Mouse (Mus musculus): Measurements from ENCODE around the gene Nuak2. TPM values are rescaled to one million over a fixed set of nuclear protein-coding genes. Genes with fewer than 3 reads are reported as not detected.

Nuak2 gene
- total and polyA plus RNA-seq, 2 experiments from 2014 or later: 4.4 to 6.8 TPM

DNA sequence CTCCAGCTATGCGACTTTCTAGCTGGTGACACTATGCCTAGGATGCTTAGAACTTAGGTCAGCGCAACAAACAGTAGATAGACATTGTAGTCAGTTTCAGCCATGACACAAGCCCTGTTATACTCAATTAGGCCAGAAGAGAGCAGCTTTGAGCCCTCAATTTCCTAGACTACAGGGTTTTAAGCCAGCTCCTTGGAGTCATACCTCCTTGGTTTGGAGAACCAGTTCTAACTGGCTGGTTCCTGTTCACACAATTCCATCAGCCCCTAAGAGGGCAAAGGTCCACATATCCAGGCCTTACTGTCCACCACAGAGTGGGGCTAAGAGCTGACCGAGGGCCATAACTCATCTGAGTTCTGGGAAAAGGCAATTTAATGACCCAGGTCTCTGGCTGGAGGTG is 3.2 kb upstream of the Nuak2 start:
- Histone ChIP-seq H3K9ac (no peak overlapping the region), H3K4me3 (ENCODE audit: low read depth, low read length) (no peak overlapping the region), H3K36me3 (ENCODE audit: insufficient read depth) (no peaks in the 10 kb centered on the region), H3K4me1 (ENCODE audit: insufficient read depth) (peaks cover 14% of the 10 kb centered on the region), H3K9me3 (ENCODE audit: low read length) (no peaks in the 10 kb centered on the region), H3K4me2 (ENCODE audit: low read depth) (no peak overlapping the region), H3K27me3 (ENCODE audit: insufficient read depth, low read length) (no peaks in the 10 kb centered on the region), H3K27ac (ENCODE audit: low read depth, low read length) (no peak overlapping the region)
- DNase-seq (peak; percentile 77), ATAC-seq (peak; percentile 61)
- 56% methylated on average over 3 of the region's 3 CpGs for WGBS
- peak; percentile 77 for TF ChIP-seq CTCF (IDR thresholded peaks at IDR 0.05; ENCODE audit: low read depth)

DNA sequence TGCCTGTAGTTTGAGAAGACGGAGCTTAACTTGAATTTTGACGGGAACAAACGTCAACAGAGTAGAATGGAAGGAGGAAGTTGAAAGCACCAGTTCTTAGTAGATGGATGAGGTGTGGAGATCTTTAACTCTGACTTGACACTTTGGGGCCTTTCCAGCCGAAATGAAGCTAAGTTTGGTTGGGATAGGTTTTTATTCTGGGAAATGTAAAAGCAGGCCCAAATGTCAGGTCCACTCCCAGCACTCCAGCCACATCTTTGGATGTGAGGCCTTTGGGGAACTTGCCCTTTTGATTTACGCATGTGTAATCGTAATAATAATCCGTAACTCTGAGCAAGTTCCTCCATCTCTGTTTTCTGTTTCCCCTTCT is 684 bp downstream of the Nuak2 start:
- Histone ChIP-seq H3K9me3 (ENCODE audit: low read length) (no peaks in the 10 kb centered on the region), H3K4me3 (ENCODE audit: low read depth, low read length) (peak overlapping the region; percentile 63), H3K36me3 (ENCODE audit: insufficient read depth) (no peaks in the 10 kb centered on the region), H3K4me1 (ENCODE audit: insufficient read depth) (peaks cover 31% of the 10 kb centered on the region), H3K9ac (peak overlapping the region; percentile 66), H3K4me2 (ENCODE audit: low read depth) (peak overlapping the region; percentile 98), H3K27ac (ENCODE audit: low read depth, low read length) (0 out of 2 replicates have a peak overlapping the region, but pooled peaks have one; percentile 64), H3K27me3 (ENCODE audit: insufficient read depth, low read length) (no peaks in the 10 kb centered on the region)
- no peak for TF ChIP-seq CTCF (IDR thresholded peaks at IDR 0.05; ENCODE audit: low read depth)
- WGBS: 13% methylated on average over 7 of the region's 7 CpGs
- DNase-seq (no peak), ATAC-seq (no peak)

DNA sequence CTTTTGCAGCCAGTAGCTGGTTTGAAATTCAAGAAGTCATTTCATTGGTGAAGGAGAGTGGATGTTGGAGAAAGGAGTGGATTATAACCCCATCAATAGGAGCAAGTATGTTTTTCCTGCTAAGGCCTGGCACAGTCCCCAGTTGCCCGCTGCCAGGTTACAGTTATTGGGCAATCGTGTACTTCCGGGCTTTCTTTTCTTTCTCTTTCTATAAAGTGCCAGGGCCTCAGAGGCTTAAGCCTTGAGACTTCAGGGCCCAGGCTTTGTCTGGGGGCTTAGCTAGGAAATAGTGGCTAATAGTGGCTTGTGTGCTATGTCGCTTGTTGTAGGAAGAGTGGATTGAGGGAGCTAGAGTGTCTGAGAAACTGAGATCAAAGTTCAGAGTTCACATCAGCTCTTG is 1.5 kb downstream of the Nuak2 start:
- 0 out of 2 replicates have a peak overlapping the region, but pooled peaks have one; percentile 3 for H3K4me3 ChIP-seq (ENCODE audit: low read depth, low read length)
- WGBS: 16% methylated on average over 4 of the region's 4 CpGs
- H3K36me3 ChIP-seq (ENCODE audit: insufficient read depth): no peaks in the 10 kb centered on the region
- H3K4me2 ChIP-seq (ENCODE audit: low read depth): peak overlapping the region; percentile 98
- H3K9ac ChIP-seq: no peak overlapping the region
- peaks cover 38% of the 10 kb centered on the region for H3K4me1 ChIP-seq (ENCODE audit: insufficient read depth)
- TF ChIP-seq CTCF (IDR thresholded peaks at IDR 0.05; ENCODE audit: low read depth): no peak
- DNase-seq: peak; percentile 38
- no peak overlapping the region; the same call in 1 of the 2 replicates for H3K27ac ChIP-seq (ENCODE audit: low read depth, low read length)
- ATAC-seq: no peak
- H3K9me3 ChIP-seq (ENCODE audit: low read length): no peaks in the 10 kb centered on the region
- no peaks in the 10 kb centered on the region for H3K27me3 ChIP-seq (ENCODE audit: insufficient read depth, low read length)

DNA sequence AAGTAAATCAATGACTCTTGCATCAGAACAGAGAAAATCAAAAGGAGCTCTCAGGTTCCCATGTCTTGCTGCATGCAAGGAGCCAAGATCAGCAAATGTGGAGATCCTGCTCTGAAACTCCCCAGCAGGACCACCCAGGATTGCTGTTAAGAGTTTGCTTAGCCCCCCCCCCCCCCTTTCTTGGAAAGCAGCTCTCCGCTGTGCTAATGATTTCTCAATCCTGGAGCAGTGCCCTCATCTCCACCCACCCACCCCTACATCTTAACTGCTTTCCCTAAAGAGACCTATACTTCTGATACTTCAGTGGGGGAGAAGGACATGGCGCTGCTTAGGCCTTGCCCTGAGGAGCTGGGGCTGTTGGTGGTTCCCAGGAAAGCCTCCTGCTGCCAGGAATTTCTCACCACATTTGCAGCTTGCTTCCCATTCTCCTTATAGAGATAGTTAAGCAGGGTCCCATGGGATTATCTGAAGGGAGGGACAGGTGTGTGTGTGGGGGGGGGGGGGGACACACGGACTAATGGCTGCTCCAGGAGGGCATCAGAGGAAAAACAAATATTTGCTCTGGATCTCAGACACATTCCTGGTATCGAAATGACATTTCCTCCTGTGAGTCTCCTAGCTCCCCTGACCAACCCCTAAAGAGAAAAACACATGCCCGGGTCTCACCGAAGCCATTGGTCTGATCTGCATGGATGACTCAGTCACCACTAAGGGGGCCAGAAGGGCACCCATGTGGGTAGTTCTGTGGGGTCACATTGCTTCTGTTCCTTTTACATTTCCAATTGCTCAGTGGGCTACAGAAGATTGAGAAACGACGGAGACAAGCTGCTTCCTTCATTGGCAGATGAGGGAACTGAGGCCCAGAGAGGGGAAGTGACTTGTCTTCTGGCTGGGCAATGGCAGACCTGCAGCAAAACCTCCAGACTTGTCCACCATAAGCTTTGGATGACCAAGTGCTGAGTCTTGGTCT is 2.3 kb downstream of the Nuak2 start:
- H3K4me2 ChIP-seq (ENCODE audit: low read depth): peak overlapping the region; percentile 98
- no peaks in the 10 kb centered on the region for H3K9me3 ChIP-seq (ENCODE audit: low read length)
- DNase-seq (no peak), ATAC-seq (no peak)
- H3K27ac ChIP-seq (ENCODE audit: low read depth, low read length): no peak overlapping the region
- peaks cover 45% of the 10 kb centered on the region for H3K4me1 ChIP-seq (ENCODE audit: insufficient read depth)
- H3K4me3 ChIP-seq (ENCODE audit: low read depth, low read length): no peak overlapping the region
- H3K9ac ChIP-seq: no peak overlapping the region
- H3K27me3 ChIP-seq (ENCODE audit: insufficient read depth, low read length): no peaks in the 10 kb centered on the region
- 29% methylated on average over 8 of the region's 8 CpGs for WGBS
- no peaks in the 10 kb centered on the region for H3K36me3 ChIP-seq (ENCODE audit: insufficient read depth)
- no peak for TF ChIP-seq CTCF (IDR thresholded peaks at IDR 0.05; ENCODE audit: low read depth)

DNA sequence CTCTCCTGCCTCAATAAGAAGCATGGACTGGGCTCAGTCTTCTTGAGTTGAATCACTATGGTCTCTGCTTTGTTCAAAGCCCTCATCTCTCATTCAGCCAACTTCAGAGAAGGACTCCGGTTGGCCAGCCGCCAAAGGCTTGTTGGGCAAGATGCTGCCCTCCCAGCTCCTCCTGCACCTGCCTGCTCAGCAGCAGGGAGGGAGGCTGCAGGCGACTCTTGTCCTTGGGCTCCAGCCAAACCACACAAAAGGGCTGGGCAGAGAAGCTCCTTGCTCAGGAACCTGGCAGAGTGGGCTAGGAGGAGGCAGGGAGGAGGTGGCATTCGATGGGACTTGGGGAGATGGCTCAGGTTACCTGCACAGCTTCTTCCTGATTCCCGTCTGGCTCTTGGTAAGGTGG is 3.3 kb downstream of the Nuak2 start:
- ATAC-seq (no peak), DNase-seq (peak; percentile 52)
- no peak overlapping the region for H3K4me3 ChIP-seq (ENCODE audit: low read depth, low read length)
- H3K4me2 ChIP-seq (ENCODE audit: low read depth): no peak overlapping the region; the same call in 1 of the 2 replicates
- no peak overlapping the region for H3K27ac ChIP-seq (ENCODE audit: low read depth, low read length)
- no peaks in the 10 kb centered on the region for H3K27me3 ChIP-seq (ENCODE audit: insufficient read depth, low read length)
- H3K9me3 ChIP-seq (ENCODE audit: low read length): no peaks in the 10 kb centered on the region
- WGBS: 13% methylated on average over 5 of the region's 5 CpGs
- peaks cover 45% of the 10 kb centered on the region for H3K4me1 ChIP-seq (ENCODE audit: insufficient read depth)
- H3K9ac ChIP-seq: no peak overlapping the region; the same call in 1 of the 2 replicates
- H3K36me3 ChIP-seq (ENCODE audit: insufficient read depth): no peaks in the 10 kb centered on the region
- TF ChIP-seq CTCF (IDR thresholded peaks at IDR 0.05; ENCODE audit: low read depth): no peak

DNA sequence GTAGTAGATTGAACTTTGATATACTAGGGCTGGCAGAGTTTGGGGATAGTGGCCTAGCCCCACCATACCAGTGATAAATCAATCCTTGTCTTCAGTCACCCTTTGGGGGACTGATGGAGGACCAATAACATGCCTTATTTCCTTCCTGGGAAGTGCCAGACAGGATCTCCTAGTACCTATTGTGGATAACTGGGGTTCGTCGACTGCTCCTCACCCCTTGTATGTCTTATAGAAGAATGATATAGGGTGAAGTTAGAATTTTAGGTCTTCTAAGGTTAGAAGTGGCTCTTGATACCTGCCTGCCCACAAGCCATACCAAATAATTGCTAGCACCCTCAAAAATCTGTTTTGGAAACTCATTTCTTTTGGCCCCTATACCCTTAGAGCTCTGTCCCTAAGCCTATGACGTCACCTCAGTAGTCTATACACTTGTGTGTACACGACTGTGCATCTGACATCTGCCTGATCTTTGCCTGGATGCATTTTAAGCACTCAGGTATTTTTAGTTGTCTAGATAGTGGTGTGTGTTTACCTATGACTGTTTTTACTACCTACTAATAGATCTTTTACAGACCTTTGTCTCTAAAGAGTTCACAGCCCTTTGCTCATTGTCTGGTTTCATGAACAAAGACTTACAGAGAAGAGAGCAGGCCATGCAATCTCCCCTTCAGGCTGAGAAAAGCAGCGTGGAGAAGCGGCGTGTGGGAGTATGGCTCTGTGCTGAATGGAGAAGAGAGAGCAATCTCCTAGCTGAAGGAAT is 6.1 kb downstream of the Nuak2 start:
- H3K27me3 ChIP-seq (ENCODE audit: insufficient read depth, low read length): no peaks in the 10 kb centered on the region
- peak overlapping the region; percentile 31 for H3K9ac ChIP-seq
- no peak for TF ChIP-seq CTCF (IDR thresholded peaks at IDR 0.05; ENCODE audit: low read depth)
- peaks cover 44% of the 10 kb centered on the region for H3K4me1 ChIP-seq (ENCODE audit: insufficient read depth)
- H3K36me3 ChIP-seq (ENCODE audit: insufficient read depth): no peaks in the 10 kb centered on the region
- H3K27ac ChIP-seq (ENCODE audit: low read depth, low read length): peak overlapping the region; percentile 69
- no peaks in the 10 kb centered on the region for H3K9me3 ChIP-seq (ENCODE audit: low read length)
- DNase-seq (no peak), ATAC-seq (no peak)
- no peak overlapping the region for H3K4me2 ChIP-seq (ENCODE audit: low read depth)
- WGBS: 31% methylated on average over 7 of the region's 7 CpGs
- no peak overlapping the region for H3K4me3 ChIP-seq (ENCODE audit: low read depth, low read length)
